Mouse (Mus musculus) T-helper 17 cell (primary cell): ENCODE data around the gene Tbc1d9b.
"Not testable (repeated sequence)": the region's sequence is repeated elsewhere in the genome, so short reads cannot be mapped to it uniquely, and the experiment has no call there.

Experiments used
- in situ Hi-C, 2 experiments: fragments of 300-600 bp; cut with MboI, MseI; formaldehyde crosslinking; loops; 1 replicate in 1 of 2; 2 replicates in 1 of 2; pipeline ENCODE4 v1.15.1; 2025; ENCODE audit warnings: high pct_unique_total_duplicates in 2 of 2

Tbc1d9b gene

GRCm38 (mm10) chr11:50174111-50174729 lies 43.0 kb downstream of the Tbc1d9b start, which contains the start of gene Mrnip:
Gene Mrnip (plus strand): TSS chr11:50174444.
- in situ Hi-C loops: not testable (repeated sequence)

GRCm38 (mm10) chr11:50174730-50175187 lies 43.6 kb downstream of the Tbc1d9b start:
- in situ Hi-C loops: no loop called here

- in situ Hi-C loops: no loop called here
These were observed 45.2 kb downstream of the Tbc1d9b start for GRCm38 (mm10) chr11:50176351-50176750.

GRCm38 (mm10) chr11:50177111-50177510 lies 45.9 kb downstream of the Tbc1d9b start:
- in situ Hi-C loops: no loop called here

- in situ Hi-C loops: no loop called here
These were observed 47.6 kb downstream of the Tbc1d9b start for GRCm38 (mm10) chr11:50178532-50179488.

DNA sequence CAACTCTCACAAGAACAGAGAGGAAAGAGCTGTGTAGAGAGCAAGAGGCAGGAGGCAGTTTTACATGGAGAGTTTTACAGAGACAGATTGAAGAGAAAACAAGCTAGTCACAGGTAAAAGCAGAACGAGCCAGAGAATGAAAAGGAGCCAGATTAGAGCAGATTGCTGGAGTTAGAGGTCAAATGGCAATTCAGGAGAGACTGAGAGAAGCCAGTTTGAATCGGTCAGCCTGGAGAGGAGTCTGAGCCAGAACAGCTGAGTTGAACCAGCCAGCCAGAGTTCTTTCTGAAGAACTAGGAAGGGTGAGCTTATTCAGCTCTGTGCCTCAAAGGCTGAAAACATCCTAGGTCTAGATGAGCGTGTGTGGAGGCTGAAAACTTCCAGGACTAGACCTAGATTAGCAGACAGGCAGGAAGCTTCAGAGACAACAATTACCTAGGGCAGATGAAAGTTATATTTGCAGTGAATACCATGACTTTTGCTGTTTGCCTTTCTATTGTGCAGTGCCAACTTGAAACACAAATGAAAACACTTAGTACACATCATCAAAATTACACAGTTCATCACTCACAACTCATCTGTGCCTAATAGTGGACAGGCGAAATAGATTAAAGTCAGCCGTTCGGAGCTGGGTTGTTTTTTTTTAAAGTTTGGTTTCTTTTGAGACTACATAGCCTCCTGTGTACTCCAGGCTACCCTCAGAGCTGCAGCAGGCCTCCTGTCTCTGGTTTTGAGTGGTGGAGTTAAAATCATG lies 49.5 kb downstream of the Tbc1d9b start:
- in situ Hi-C loops: no loop called here

DNA sequence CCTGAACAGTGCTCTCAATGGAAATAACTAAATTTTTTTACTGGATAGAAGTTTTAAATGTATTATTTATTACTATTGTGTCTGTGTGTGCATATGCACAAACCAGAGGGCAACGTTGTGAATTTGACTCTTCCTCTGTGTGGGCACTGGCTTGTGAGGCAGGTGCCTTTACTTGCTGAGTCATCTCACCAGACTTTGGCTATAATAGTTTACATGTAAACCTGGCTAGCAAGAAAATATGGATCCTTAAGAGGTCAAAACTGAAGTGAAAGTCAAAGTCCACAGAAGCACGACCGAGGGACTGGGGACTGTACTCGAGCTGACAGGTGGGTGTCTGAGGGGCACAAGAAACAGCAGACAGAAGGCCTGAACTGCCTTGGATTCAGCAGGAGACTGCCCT lies 51.5 kb downstream of the Tbc1d9b start:
- in situ Hi-C loops: no loop called here

DNA sequence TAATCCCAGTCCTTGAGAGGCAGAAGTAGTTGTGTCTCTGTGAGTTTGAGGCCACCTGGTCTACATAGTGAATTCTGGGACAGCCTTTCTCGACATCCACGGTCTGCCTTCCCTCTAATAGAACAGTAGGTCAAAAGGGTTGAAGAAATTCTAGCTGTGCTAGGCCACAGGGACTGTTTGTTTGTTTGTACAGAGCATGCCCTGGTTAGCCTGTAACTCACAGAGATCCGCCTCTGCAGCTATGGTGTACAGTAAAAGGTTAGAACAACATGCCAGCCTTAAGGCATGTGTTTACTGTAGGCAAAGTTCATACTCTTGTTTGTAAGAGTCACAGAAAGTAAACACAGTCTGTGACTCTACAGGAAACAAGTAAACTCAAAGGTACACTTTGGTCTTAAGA lies 53.6 kb downstream of the Tbc1d9b start:
- in situ Hi-C loops: no loop called here

DNA sequence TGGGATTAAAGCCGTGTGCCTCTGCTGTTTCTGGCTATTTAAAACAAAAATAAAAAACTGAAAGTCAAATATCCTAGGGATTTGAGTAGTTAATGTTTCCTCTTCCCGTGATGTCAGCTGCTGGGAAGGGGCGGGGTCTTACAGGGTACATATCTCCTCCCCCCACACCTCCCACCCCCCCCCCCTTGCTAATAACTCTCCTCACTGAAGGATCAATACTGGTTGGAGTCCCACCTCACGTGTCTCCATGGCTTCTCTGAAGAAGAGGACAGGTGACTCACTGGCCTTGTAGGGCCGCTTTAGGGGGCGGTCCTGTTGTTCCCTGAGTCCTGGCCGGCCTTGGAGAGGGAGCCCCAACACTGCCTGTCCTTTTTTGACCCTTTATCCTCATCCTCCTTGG lies 57.5 kb downstream of the Tbc1d9b start:
- in situ Hi-C loops: no loop called here

DNA sequence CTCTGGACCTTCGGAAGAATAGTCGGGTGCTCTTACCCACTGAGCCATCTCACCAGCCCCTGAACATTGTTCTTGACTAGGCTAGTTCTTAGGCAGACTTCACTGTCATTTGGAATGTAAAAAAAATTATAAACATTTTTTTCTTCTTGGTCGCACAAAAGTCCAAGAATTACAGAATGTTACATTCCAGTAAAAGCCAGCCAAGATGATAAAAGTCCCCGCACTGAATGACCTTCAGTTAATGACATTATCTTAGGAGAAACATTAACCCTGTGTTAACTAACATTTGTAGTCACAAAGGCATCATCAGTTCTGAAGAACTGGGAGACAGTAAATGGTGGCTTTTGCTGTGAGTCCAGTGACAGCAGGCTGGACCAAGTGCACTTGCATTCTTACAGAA lies 59.2 kb downstream of the Tbc1d9b start:
- in situ Hi-C loops: no loop called here

- in situ Hi-C loops: no loop called here
These were observed 61.1 kb downstream of the Tbc1d9b start for GRCm38 (mm10) chr11:50192278-50192677.

DNA sequence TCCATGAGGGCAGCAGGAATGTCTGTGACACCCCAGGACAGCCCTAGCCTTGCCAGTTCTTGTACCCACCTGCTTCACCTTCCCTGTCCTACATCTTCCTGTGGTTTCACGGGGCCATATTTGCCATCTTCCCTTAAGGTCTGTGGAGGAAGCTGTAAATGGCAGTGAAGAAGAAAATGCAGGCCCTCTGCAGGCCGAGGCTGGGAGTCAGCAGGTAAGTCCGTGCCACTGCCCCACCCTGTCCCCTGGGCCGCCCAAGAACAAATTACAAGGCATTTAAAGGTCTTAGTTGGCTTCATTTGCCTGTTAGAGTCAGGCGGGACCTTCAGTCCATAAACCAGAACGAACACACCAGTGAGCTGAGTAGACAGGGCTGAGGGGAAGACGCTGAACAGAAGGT lies 62.9 kb downstream of the Tbc1d9b start:
- in situ Hi-C loops: no loop called here

DNA sequence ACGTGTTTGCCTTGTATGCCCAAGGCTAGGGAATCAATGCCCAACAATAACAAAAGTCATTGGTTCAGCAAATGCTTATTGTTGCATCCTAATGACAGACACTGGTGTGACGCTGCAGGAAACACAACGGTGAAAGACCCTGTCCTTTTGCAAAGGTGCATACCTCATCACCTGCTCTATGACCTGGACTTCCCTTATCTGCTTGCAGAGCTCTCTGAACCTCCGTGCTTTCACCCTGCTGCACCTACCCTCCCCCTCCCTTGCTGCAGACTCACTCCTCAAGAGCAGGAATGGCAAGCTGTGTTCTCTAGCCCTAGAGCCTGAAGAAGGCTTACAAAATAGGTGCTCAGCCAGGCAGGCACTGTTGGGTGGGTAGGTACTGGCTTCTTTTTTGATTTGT lies 63.6 kb downstream of the Tbc1d9b start:
- in situ Hi-C loops: no loop called here

DNA sequence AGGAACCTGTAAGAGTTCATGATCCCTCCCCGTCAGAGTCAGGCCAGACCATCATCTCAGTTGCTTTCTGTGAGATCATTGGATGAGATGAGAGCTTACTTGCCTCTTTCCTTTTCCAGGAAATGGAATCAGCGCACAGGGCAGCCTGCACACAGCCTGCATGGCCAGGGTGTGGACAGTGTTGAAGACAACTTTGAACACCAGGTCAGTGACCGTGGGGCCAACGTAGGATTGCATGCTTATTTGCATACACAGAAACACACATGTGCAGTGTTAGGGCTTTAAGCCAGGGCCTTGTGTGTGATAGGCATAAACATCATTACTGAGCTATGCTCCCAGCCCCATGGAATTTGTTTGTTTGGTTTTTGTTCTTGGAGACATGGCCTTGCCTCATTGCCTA lies 66.3 kb downstream of the Tbc1d9b start:
- in situ Hi-C loops: no loop called here

DNA sequence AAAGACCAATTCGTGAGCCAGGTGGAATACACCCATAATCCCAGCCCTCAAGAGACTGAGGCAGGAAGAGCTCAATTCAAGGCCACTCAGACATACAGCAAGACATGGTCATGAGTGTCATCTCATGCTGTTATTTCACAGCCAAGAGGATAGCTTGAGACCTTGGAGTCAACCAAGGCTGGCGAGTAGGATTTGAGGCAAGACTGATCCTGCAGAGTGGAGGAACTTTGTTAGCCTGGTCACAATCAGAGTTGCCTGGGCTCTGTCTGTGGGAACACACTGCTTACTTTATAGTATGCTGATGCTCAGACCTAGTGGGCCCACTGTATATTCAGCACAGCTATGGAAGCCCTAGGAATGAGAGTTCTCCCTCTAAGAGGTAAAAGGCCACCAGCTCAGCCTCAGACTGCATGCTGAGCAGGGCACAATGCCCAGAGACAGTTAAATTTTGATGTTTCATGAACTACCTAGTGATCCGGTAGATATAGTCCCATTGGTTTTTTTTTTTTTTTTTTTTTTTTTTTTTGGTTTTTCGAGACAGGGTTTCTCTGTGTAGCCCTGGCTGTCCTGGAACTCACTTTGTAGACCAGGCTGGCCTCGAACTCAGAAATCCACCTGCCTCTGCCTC lies 67.1 kb downstream of the Tbc1d9b start:
- in situ Hi-C loops: no loop called here

GRCm38 (mm10) chr11:50198916-50199315 lies 67.7 kb downstream of the Tbc1d9b start:
- in situ Hi-C loops: no loop called here

GRCm38 (mm10) chr11:50200613-50201012 lies 69.4 kb downstream of the Tbc1d9b start:
- in situ Hi-C loops: no loop called here

DNA sequence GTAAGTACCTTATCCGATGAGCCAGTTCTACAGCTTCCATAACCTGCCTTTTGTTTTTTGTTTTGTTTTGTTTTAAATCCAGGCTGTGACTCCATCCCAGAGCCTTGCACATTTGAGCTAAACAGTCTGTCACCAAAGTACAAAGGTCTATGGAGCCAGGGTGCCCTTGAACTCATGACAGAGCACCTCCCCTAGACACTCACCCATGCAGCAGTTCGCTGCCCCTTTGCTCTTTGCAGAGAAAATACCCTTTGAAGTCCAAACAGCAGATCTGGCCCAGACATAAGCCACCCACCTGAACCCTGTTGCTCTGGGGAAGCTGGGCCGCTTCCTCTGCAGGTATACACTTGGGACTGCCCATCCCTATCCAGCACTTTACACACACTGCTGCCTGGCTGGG lies 70.4 kb downstream of the Tbc1d9b start:
- in situ Hi-C loops: no loop called here

DNA sequence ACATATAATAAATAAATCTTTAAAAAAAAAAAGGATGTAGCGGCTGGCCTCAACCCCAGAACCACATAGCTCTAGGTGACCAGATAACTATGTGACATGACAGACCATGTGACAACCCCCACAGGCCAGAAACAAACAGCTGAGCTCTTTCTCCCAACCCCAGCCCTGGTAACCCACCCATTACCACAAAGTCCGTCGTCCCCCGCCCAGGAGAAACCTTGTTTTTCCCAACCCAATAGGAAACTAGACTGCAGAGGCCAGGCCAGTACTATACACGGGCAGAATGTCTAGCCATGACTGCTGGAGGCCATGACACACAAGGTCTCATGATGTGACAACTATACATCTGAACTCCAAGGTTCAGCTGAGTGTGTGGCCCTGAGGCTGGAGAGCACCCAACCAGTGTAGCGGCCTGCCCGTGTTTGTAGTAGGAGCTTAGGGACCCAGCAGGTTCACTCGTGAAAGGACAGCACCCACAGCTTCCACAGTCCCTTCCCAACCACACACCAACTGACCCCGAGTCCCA lies 72.2 kb downstream of the Tbc1d9b start:
- in situ Hi-C loops: no loop called here

DNA sequence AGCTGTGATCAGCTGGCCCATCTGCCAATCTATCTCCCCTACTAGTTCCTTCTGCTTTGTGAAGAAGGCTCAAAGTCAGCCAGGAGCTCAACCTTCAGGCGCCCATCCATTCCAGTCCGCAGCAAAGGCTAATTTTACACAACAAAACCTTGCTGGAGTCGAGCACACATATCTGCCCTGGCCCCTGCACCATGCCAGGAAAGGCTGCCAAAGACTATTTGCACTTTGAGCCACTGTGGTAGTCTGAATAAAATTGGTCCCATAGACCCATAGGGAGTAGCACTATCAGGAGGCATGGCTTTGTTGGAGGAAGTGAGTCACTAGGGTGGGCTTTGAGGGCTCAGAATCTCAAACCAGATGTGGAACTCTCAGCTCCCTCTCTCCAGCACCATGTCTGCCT lies 74.2 kb downstream of the Tbc1d9b start:
- in situ Hi-C loops: no loop called here

- in situ Hi-C loops: no loop called here
These were observed 74.8 kb downstream of the Tbc1d9b start for GRCm38 (mm10) chr11:50206037-50206436.
